Mouse (Mus musculus) hindbrain, postnatal 0 days (tissue): ENCODE measurements around the gene Eef1a1. TPM values are rescaled to one million over a fixed set of nuclear protein-coding genes. Genes with fewer than 3 reads are reported as not detected.

Experiments
- ATAC-seq: fragments of 200-750 bp; cut with Nextera tagmentation; 2 replicates; pipeline ENCODE4 v1.8.0; 2017; ENCODE audit warnings: mild to moderate bottlenecking, moderate TSS enrichment, moderate library complexity
- DNase-seq: peaks from one replicate; pipeline ENCODE4 v3.0.0-alpha.2; 2015; ENCODE audit warnings: low spot score
- H3K27ac ChIP-seq: fragments of 300-500 bp; sonication (generic); 2 replicates; pipeline ENCODE4 v1.5.1; 2014; ENCODE audit warnings: mild to moderate bottlenecking
- H3K27me3 ChIP-seq: fragments of 300-500 bp; sonication (generic); 2 replicates; pipeline ENCODE4 v1.6.1; 2014; ENCODE audit warnings: low read length, mixed read lengths; ENCODE audit not compliant: insufficient read depth
- H3K36me3 ChIP-seq: fragments of 300-500 bp; sonication (generic); 2 replicates; pipeline ENCODE4 v1.6.1; 2014; ENCODE audit warnings: low read length, mixed read lengths; ENCODE audit not compliant: insufficient read depth
- H3K4me1 ChIP-seq: fragments of 300-500 bp; sonication (generic); 2 replicates; pipeline ENCODE4 v1.6.1; 2014; ENCODE audit warnings: antibody characterized with exemption, low read length, mixed read lengths; ENCODE audit not compliant: insufficient read depth
- H3K4me2 ChIP-seq: fragments of 300-500 bp; sonication (generic); 2 replicates; pipeline ENCODE4 v1.6.1; 2014; ENCODE audit warnings: low read depth, mild to moderate bottlenecking, low read length, moderate library complexity, mixed read lengths
- H3K4me3 ChIP-seq: fragments of 300-500 bp; sonication (generic); 2 replicates; pipeline ENCODE4 v1.5.1; 2014; ENCODE audit warnings: low read length
- H3K9ac ChIP-seq: fragments of 300-500 bp; sonication (generic); replicated peaks from 2 replicates; pipeline ENCODE4 v1.6.1; 2014; ENCODE audit warnings: mild to moderate bottlenecking, low read length, moderate library complexity, mixed read lengths
- H3K9me3 ChIP-seq: fragments of 300-500 bp; sonication (generic); 2 replicates; pipeline ENCODE4 v1.6.1; 2016; ENCODE audit warnings: low read length, mixed read lengths
- CTCF ChIP-seq: IDR thresholded peaks from 2 replicates; pipeline ENCODE4 v1.5.1; 2016; ENCODE audit warnings: antibody characterized with exemption, control low read depth, low read depth
- WGBS: fragments of 180-500 bp; shearing (Covaris S2); extraction: QIAGEN DNeasy Blood & Tissue Kit; methylation state at CpG from one replicate; pipeline ENCODE4 v1.1.7; 2014; 5-methylcytosine and 5-hydroxymethylcytosine counted together
- polyA plus RNA-seq: library from polyadenylated mRNA; unstranded; fragments of >200 nt; fragmentation: Nextera tagmentation; extraction: Ambion mirVana; gene quantifications from 2 replicates; pipeline ENCODE4 v1.2.1, GENCODE M21; 2015
- total RNA-seq: library from RNA; depleted of rRNA; stranded (reverse); fragments of >200 nt; gene quantifications from 2 replicates; pipeline ENCODE4 v1.2.3, GENCODE M21; 2014

Eef1a1 gene
- total and polyA plus RNA-seq, 2 experiments from 2014 or later, result 2,549 to 5,628 TPM

DNA sequence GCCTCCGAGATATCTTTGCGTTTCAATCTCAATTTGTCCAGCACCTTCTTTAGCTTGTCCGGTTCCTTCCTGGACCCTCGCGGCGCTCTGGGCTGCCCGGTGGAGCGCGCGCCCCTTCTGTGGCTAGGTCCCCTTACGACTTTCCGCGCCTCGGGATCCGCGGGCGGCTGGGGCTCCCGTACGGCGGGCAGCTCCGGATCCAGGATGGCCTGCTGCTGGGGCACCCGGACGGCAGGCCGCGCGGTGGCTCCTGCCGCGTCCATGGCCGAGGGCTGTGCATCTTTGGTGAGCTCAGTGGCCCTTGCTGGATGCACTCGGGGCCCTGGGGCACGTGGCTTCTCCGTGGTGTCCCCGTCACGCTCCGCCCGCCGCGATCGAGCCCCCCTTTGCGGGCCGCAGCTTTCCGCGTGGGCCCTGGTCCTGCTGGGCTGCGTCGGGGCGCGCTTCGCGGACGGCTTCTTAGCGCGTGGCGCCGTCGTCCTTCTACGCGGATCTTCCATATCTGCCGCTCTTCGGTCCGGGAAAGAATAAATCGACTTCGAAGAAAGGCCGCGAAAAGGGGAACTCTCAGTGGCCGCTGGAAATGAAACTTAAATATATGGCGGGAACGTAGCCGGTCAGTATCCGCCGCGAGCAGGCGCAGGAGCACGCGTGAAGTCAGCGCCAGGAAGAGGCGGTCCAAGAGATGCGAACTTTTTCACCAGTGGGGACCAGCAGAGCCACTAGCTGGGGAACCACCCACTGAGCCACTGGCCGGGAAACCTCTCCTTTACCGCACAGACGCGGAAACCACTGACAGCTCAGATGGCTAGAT lies 46.2 kb downstream of the Eef1a1 start, which contains the start of gene Cgas:
Gene Cgas (minus strand): TSS at position 659 of the 814 bp plus-strand sequence.
- TF ChIP-seq CTCF, result no peak
- Histone ChIP-seq H3K9ac (peak within 1 kb of the TSS; percentile 35), H3K9me3 (no peaks in the 10 kb centered on the region), H3K36me3 (no peaks in the 10 kb centered on the region), H3K4me2 (peak within 1 kb of the TSS; percentile 68), H3K27me3 (peaks cover 52% of the 10 kb centered on the region), H3K27ac (no peak within 1 kb of the TSS), H3K4me3 (peak within 1 kb of the TSS; percentile 43), H3K4me1 (peaks cover 3% of the 10 kb centered on the region; the same call in 1 of the 2 replicates)
- whole genome bisulfite sequencing, result under 1% methylated on average over 81 of the region's 81 CpGs
- peak; percentile 70; the same call in 1 of the 2 replicates for ATAC-seq
- DNase-seq, result peak; percentile 62

DNA sequence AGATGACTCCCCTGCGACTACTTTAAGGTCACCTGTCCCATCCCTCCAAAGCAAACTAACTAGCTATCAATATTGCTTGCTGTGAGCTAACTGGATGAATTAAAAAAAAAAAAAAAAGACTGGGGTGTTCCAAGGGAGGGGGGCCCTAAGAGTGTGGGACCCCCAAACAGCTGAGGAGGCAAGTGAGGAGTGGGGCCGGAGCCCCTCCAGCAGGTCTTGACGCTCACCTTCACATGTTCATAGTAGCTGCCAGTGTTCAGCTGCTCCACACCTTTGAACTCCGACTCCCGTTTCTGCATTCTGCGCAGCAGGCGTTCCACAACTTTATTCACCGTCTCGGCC lies 46.7 kb downstream of the Eef1a1 start:
- peak; percentile 31; the same call in 1 of the 2 replicates for ATAC-seq

DNA sequence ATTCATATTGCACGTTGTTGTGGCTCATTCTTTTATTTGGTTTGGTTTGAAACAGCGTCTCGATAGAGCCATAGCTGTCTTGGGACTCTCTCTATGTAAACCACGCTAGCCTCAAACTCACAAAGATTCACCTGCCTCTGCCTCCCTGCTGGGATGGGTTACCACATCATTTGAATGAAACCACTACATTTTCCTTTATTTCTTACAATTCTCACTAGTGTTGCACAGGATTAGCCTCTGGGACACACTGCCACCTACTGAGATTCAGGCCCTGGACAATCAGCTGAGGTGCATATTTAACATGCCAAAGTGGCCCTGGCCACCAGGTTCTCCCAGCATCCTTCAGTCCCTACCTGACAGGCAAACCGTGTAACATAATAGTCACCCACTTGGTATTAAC lies 49.5 kb downstream of the Eef1a1 start:
- Histone ChIP-seq H3K27ac (no peak overlapping the region), H3K4me2 (no peak overlapping the region), H3K4me1 (peaks cover 3% of the 10 kb centered on the region; the same call in 1 of the 2 replicates), H3K4me3 (no peak overlapping the region), H3K36me3 (no peaks in the 10 kb centered on the region), H3K9ac (no peak overlapping the region), H3K9me3 (no peaks in the 10 kb centered on the region), H3K27me3 (peaks cover 41% of the 10 kb centered on the region)
- 69% methylated on average over 5 of the region's 5 CpGs for WGBS
- ATAC-seq (no peak), DNase-seq (no peak)
- no peak for TF ChIP-seq CTCF

More for the DNA sequence above, 46.7 kb downstream of the Eef1a1 start:
- no peak for DNase-seq
- Histone ChIP-seq H3K4me3 (peak overlapping the region; percentile 43), H3K27me3 (peaks cover 52% of the 10 kb centered on the region), H3K9me3 (no peaks in the 10 kb centered on the region), H3K4me1 (peaks cover 3% of the 10 kb centered on the region; the same call in 1 of the 2 replicates), H3K9ac (no peak overlapping the region), H3K27ac (no peak overlapping the region), H3K4me2 (peak overlapping the region; percentile 68), H3K36me3 (no peaks in the 10 kb centered on the region)
- 5% methylated on average over 9 of the region's 9 CpGs for WGBS
- no peak for TF ChIP-seq CTCF

DNA sequence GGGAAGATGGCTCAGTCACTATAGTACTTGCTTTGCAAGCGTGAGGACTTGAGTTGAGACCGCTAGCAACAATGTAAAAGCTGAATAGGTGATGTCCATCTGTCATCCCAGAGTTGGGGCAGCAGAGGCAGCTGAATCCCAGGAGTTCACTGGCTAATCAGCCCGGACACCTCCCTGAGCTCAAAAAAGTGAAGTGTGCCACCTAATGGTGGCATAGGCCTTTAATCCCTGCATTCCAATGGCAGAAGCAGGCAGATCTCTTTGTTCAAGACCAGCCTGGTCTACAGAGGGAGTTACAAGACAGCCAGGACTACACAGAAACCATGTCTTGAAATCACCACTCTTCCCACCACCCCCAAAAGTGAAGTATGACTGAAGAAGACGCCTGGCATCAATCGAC lies 56.5 kb downstream of the Eef1a1 start:
- no peak overlapping the region for H3K4me2 ChIP-seq

DNA sequence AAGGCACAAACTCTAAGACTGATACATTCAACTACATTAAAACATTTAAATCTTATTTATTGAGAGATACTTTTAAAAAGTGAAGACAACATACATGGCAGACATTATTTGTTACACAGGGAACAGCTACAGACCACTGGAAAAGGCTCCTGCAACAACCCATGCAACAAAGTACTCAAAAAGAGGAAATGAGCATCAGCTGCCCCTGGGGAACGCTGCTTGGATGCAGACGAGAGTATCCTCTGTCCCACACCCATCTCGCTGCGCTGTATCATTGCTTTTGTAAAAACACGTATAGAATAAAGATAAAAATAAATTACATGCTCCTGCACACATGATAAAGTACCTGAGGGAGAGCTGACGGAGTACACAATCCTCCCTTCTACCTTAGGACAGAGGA lies 58.5 kb downstream of the Eef1a1 start:
- Histone ChIP-seq H3K27ac (no peak overlapping the region), H3K27me3 (no peaks in the 10 kb centered on the region), H3K4me2 (no peak overlapping the region), H3K9me3 (no peaks in the 10 kb centered on the region), H3K4me3 (no peak overlapping the region), H3K9ac (no peak overlapping the region), H3K36me3 (no peaks in the 10 kb centered on the region), H3K4me1 (no peaks in the 10 kb centered on the region)
- ATAC-seq (no peak), DNase-seq (no peak)
- 78% methylated on average over 6 of the region's 6 CpGs for WGBS
- no peak for TF ChIP-seq CTCF

More for the DNA sequence above, 56.5 kb downstream of the Eef1a1 start:
- Histone ChIP-seq H3K9me3 (no peaks in the 10 kb centered on the region), H3K27me3 (no peaks in the 10 kb centered on the region), H3K27ac (no peak overlapping the region), H3K4me1 (no peaks in the 10 kb centered on the region), H3K36me3 (no peaks in the 10 kb centered on the region), H3K4me3 (no peak overlapping the region), H3K9ac (no peak overlapping the region)
- DNase-seq, result no peak
- WGBS, result 91% methylated on average over 5 of the region's 5 CpGs
- ATAC-seq, result no peak
- no peak for TF ChIP-seq CTCF

DNA sequence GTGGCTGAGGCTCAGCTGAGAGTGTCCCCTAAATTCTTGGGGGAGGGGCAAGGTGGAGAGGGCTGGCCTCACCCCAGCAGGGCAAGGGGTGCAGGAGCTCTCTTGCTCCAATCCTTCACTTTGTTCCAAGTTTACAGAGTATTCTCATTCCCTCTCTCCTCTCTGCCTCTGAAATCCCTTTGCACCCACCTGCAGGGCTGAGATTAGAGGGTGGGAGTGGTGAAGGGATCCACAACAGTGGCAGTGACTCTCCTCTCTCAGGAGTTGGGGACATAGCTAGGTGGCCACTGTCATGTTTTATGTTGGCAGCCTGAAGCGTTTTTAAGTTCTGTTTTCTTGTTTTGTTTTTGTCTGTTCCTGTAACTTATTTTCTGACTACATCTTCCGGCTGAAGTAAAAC lies 59.4 kb downstream of the Eef1a1 start:
- ATAC-seq (no peak), DNase-seq (no peak)
- no peak overlapping the region for H3K4me3 ChIP-seq
- no peak overlapping the region for H3K27ac ChIP-seq
- H3K36me3 ChIP-seq, result no peaks in the 10 kb centered on the region
- 68% methylated on average over 2 of the region's 2 CpGs for WGBS
- no peak overlapping the region for H3K9ac ChIP-seq
- no peaks in the 10 kb centered on the region for H3K9me3 ChIP-seq
- H3K4me2 ChIP-seq, result no peak overlapping the region
- no peaks in the 10 kb centered on the region for H3K4me1 ChIP-seq
- no peak for TF ChIP-seq CTCF
- H3K27me3 ChIP-seq, result no peaks in the 10 kb centered on the region
